Mouse (Mus musculus): ENCODE measurements around the gene Reck. TPM values are rescaled to one million over a fixed set of nuclear protein-coding genes. Genes with fewer than 3 reads are reported as not detected.

The Reck gene
- polyA plus RNA-seq, 1 experiment: 0.12 TPM

DNA sequence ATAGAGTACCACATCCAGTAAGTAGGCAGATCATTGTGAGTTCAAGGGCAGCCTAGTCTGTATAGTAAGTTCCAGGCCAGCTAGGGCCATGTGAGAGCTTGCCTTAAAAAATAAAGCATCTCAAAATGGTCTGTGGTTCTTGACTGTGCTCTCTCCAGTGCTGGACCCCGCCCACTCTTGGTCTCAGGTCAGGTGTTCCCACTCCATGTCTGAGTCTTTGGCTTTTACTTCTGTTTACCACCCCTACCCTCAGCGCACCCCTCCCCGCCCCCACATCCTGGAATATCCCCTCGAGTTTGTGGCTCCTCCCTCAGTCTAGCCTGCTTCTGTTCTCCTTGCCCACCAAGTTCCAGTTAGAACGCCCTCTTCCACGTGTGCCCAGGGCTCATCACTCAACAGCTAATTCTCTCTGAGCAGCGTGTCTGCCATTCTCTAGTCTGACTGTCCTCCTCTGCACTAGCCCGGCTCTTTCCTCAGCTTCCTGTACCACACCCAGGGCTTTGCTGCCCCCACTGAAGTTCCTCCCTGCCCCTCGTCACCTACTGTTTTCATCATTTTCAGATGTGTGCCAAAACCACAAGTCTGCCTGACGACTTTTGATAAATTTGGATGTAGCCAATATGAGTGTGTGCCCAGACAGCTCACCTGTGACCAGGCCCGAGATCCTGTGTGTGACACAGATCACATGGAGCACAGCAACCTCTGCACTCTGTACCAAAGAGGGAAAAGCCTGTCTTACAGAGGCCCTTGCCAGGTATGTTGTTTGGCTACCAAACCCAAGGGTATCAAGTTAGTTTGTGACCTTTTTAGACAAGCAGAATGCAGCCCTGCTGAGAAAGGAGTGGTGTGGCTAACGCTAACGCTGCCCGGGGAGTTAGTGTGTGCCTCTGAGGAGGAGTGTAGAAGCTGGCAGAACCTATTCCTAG lies 61.7 kb downstream of the Reck start:
- H3K27ac ChIP-seq (ENCODE audit: insufficient read depth, low read depth, low read length): no peak overlapping the region
- TF ChIP-seq CTCF (IDR thresholded peaks at IDR 0.05; ENCODE audit: low read depth, low read length): no peak
- no peak for TF ChIP-seq POLR2A (IDR thresholded peaks at IDR 0.05; ENCODE audit: borderline replicate concordance, low read depth, low read length)
- peaks cover 4% of the 10 kb centered on the region for H3K4me1 ChIP-seq (ENCODE audit: control insufficient read depth, insufficient read depth, low read length)
- no peak overlapping the region for H3K4me3 ChIP-seq (ENCODE audit: insufficient read depth, low read length)

DNA sequence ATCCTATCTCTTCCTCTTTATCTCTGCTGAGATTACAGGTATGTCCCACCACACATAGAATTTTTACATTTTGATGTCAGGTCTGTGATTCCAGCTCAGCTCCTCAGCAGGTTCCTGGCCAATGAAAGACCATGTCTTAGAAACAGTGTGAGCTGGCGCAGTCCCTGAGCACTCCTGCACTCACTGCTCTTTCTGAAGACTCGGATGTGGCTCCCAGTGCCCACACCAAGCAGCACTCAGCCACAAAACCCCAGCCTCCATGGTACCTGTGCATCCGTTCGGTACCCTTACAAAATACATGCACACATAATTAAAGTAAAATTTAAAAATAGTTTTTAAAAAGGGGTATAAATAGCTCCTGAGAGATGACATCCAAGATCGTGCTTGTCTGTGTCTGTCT lies 66.0 kb downstream of the Reck start:
- no peak for TF ChIP-seq CTCF (IDR thresholded peaks at IDR 0.05; ENCODE audit: low read depth, low read length)
- no peak for TF ChIP-seq POLR2A (IDR thresholded peaks at IDR 0.05; ENCODE audit: borderline replicate concordance, low read depth, low read length)
- H3K27ac ChIP-seq (ENCODE audit: insufficient read depth, low read depth, low read length): no peak overlapping the region
- peaks cover 4% of the 10 kb centered on the region for H3K4me1 ChIP-seq (ENCODE audit: control insufficient read depth, insufficient read depth, low read length)
- no peak overlapping the region for H3K4me3 ChIP-seq (ENCODE audit: insufficient read depth, low read length)

DNA sequence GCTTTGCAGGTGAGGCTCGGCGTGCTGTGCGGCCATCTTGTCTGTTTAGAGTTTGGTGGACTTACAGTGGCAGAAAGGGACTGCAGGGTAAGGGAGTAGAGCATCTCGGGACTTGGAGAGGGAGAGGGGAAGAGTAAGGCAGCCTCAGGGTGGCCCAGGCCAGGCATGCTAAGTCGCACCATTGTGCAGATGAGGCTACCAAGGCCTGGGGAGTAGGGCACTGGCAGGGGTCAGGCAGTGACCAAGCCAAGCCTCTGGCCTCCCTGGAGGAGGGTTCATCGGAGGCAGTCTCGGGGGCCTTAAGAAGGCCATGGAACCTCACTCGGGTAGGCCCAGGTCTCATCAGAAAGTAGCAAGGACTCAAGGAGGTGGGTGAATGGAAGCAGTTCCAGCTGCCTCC lies 67.1 kb downstream of the Reck start:
- H3K27ac ChIP-seq (ENCODE audit: insufficient read depth, low read depth, low read length): no peak overlapping the region
- no peak overlapping the region for H3K4me3 ChIP-seq (ENCODE audit: insufficient read depth, low read length)
- no peaks in the 10 kb centered on the region for H3K4me1 ChIP-seq (ENCODE audit: control insufficient read depth, insufficient read depth, low read length)
- TF ChIP-seq POLR2A (IDR thresholded peaks at IDR 0.05; ENCODE audit: borderline replicate concordance, low read depth, low read length) (no peak), CTCF (IDR thresholded peaks at IDR 0.05; ENCODE audit: low read depth, low read length) (no peak)

DNA sequence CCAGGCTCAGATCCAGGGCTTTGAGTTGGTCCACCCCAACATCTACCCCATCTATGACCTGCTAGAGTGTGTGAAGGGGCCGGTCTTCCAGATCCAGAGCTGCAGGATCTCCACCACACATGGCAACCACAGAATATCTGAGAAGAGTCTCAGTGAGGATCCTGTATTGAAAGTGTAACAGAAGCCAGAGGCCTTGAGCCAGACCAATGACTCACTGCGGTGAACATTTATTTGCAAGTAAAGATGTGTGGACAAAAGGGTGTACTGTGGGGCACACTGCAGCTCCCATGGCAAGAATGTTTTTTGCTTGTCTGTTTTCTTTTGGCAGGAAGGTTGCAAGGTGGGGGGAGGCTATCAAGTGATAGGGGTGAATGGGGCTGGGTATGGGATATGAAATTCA lies 72.2 kb downstream of the Reck start:
- TF ChIP-seq POLR2A (IDR thresholded peaks at IDR 0.05; ENCODE audit: borderline replicate concordance, low read depth, low read length) (no peak), CTCF (IDR thresholded peaks at IDR 0.05; ENCODE audit: low read depth, low read length) (no peak)
- Histone ChIP-seq H3K4me3 (ENCODE audit: insufficient read depth, low read length) (no peak overlapping the region), H3K4me1 (ENCODE audit: control insufficient read depth, insufficient read depth, low read length) (no peaks in the 10 kb centered on the region), H3K27ac (ENCODE audit: insufficient read depth, low read depth, low read length) (no peak overlapping the region)

DNA sequence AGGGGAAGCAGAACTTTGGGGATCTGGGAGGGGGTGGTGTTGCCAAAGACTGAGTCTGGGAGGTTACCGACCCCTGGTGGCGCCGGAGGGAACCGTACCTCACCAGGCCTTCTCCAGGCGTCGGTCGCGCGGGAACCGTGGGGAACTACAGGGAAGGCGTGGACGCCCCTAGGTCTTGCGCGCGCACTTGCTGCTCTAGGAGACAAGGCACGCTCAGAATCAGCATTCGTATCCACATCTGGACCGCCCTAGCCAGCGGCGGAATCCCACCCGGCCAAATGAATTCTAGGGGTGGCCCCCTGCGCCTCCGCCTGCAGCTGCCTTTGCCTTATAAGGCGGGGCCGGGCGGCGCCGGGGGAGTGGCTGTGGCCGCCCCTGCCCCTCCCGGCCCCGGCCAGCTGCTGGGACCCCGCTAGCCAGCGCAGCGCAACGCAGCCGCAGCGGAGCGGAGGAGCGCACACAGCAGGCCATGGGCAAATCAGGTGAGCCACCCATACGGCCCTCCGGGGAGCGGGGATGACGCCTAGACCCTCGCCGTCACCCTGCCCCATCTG lies 82.0 kb downstream of the Reck start, which contains the start of gene Glipr2:
TSS of gene Glipr2 (plus strand) at position 110 of the 554 bp plus-strand sequence.
- H3K4me3 ChIP-seq (ENCODE audit: insufficient read depth, low read length): peak within 1 kb of the TSS; percentile 81
- TF ChIP-seq POLR2A (IDR thresholded peaks at IDR 0.05; ENCODE audit: borderline replicate concordance, low read depth, low read length) (no peak), CTCF (IDR thresholded peaks at IDR 0.05; ENCODE audit: low read depth, low read length) (peak; percentile 55)
- no peak within 1 kb of the TSS for H3K27ac ChIP-seq (ENCODE audit: insufficient read depth, low read depth, low read length)
- H3K4me1 ChIP-seq (ENCODE audit: control insufficient read depth, insufficient read depth, low read length): peaks cover 24% of the 10 kb centered on the region

DNA sequence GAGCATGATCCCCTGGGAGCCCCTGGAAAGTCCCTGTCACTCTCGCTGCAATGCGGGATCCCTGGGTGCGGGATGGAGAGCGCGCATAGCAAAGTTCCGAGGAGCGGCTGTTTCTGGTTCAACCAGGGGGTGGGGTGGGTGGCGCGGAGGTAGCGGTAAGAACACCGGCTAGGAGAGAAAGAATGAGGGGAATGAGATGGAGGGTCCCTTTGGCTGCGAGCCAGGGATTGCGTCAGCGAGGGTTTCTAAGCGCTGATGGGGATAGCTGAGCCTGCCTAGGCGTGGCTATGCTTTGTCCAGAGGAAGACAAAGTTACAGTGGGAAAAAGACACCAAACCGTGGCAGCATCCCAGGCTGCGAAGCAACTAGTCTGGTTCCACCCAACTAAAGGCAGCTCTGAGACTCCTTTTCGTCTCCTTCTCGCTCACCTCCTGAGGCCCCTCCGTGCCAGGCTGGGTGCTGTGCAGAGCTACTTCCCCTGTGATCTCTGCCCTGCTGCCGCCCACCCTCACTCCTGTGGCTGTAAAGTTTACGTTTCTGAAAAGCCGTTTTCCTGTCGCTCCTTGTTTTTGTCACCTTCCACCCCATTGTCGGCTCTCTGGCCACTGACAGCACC lies 82.6 kb downstream of the Reck start:
- H3K27ac ChIP-seq (ENCODE audit: insufficient read depth, low read depth, low read length): no peak overlapping the region
- peaks cover 25% of the 10 kb centered on the region for H3K4me1 ChIP-seq (ENCODE audit: control insufficient read depth, insufficient read depth, low read length)
- peak overlapping the region; percentile 81 for H3K4me3 ChIP-seq (ENCODE audit: insufficient read depth, low read length)
- TF ChIP-seq POLR2A (IDR thresholded peaks at IDR 0.05; ENCODE audit: borderline replicate concordance, low read depth, low read length) (no peak), CTCF (IDR thresholded peaks at IDR 0.05; ENCODE audit: low read depth, low read length) (no peak)

DNA sequence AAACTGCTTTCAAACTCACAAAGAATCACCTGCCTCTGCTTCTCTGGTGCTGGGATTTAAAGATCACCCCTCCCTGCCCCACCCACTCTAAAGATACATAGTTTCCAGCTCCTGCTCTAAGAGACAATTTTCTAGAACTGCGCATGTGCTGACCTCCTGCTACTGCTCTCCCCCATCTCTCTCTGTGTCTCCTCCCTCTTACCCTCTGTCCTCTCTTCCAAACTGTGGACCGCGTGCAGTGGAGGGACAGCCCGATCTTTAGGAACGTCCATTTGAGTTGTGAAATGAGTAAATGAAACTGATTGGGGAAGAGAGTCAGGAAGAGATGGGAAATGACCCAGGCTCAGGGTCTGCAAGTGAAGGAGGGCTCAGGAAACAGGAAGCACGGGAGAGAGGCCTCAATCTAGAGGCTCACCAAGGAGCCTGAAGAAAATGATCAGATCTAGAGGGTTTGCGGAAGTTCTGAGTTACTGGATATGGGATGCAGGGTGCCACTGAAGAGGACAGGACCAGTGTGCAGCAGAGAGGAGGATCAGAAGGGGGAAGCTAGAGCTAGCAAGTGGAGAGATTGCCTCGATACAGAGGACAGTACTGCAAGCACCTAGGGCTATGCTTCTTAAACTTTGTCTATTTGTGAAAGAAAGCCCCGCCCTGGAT lies 84.3 kb downstream of the Reck start:
- TF ChIP-seq POLR2A (IDR thresholded peaks at IDR 0.05; ENCODE audit: borderline replicate concordance, low read depth, low read length) (no peak), CTCF (IDR thresholded peaks at IDR 0.05; ENCODE audit: low read depth, low read length) (no peak)
- peaks cover 38% of the 10 kb centered on the region for H3K4me1 ChIP-seq (ENCODE audit: control insufficient read depth, insufficient read depth, low read length)
- peak overlapping the region; percentile 80 for H3K27ac ChIP-seq (ENCODE audit: insufficient read depth, low read depth, low read length)
- peak overlapping the region; percentile 43 for H3K4me3 ChIP-seq (ENCODE audit: insufficient read depth, low read length)

DNA sequence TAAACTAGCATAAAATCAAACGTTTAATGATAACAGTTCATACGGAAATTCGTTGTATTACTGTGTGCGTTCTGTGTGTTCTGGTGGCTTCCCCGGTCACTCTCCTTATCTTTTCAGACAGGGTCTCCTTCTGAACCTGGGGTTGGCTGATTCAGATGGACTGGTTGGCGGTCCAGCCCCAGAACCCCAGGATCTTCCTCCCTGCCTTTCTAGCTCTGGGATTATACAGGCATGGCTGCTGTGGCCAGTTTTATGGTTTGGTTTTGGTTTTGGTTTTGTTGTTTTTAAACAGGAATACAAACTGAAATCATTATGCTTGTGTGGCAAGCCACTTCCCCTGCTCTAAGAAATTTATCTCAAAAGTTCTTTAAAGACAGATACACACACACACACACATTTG lies 84.9 kb downstream of the Reck start:
- H3K27ac ChIP-seq (ENCODE audit: insufficient read depth, low read depth, low read length): peak overlapping the region; percentile 80
- peaks cover 43% of the 10 kb centered on the region for H3K4me1 ChIP-seq (ENCODE audit: control insufficient read depth, insufficient read depth, low read length)
- H3K4me3 ChIP-seq (ENCODE audit: insufficient read depth, low read length): peak overlapping the region; percentile 43
- TF ChIP-seq CTCF (IDR thresholded peaks at IDR 0.05; ENCODE audit: low read depth, low read length) (no peak), POLR2A (IDR thresholded peaks at IDR 0.05; ENCODE audit: borderline replicate concordance, low read depth, low read length) (no peak)

DNA sequence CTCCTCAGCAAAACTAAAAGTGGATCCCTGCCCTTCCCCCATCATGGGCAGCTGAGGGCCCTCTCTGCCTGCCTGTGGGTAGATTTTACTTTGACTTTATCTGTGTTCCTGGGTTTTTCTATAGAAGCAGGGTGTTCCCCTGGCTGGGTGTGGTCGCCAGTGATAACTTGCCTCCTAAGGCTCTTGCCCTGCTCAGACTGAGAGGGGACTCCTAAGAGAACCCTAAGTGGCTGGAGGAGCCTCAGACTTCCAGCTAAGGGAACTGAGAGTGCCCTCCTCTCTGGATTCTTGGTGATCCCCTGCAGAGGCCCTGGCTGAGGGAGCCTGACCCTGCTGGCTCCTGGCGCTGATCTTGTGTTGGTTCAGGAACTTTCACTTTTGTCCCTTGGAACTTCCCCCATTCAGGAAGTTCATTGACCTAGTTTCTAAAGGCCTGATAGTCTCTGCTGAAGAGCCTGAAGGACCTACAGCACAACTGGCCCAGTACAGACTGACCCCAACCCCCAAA lies 89.0 kb downstream of the Reck start:
- Histone ChIP-seq H3K4me1 (ENCODE audit: control insufficient read depth, insufficient read depth, low read length) (peaks cover 54% of the 10 kb centered on the region), H3K4me3 (ENCODE audit: insufficient read depth, low read length) (peak overlapping the region; percentile 29; the same call in 1 of the 2 replicates), H3K27ac (ENCODE audit: insufficient read depth, low read depth, low read length) (peak overlapping the region; percentile 61)
- TF ChIP-seq POLR2A (IDR thresholded peaks at IDR 0.05; ENCODE audit: borderline replicate concordance, low read depth, low read length) (no peak), CTCF (IDR thresholded peaks at IDR 0.05; ENCODE audit: low read depth, low read length) (no peak)

Measured in bone marrow macrophage, adult 2 months (primary cell).